Mouse (Mus musculus) CD4-positive, CD25-positive, alpha-beta regulatory T cell, adult 2 months (primary cell): Measurements from ENCODE around the gene Ttc7.

Source experiments
- DNase-seq: peaks from one replicate; pipeline ENCODE4 v3.0.0-alpha.2; 2012; ENCODE audit warnings: low read depth, low spot score

The Ttc7 gene

DNA sequence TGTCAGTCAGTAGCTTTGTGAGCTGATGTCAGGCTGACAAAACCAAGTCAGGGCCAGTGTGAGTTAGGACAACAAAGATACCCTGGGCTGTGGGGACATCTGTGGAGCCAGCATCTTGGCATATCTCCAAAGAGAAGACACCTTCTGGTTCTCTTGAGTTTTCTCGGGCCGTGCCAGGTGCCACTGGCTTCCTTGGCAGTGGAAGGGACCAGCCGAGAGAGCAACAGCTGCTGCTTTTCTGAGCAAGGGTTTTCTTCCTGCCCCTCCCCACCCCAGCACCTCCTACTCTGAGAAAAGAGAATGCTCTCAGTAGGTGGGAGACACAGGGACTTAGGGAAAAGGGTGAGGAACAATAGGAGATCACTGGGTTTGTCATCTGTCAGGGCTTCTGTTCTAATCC is 78.4 kb downstream of the Ttc7 start:
- DNase-seq = no peak

DNA sequence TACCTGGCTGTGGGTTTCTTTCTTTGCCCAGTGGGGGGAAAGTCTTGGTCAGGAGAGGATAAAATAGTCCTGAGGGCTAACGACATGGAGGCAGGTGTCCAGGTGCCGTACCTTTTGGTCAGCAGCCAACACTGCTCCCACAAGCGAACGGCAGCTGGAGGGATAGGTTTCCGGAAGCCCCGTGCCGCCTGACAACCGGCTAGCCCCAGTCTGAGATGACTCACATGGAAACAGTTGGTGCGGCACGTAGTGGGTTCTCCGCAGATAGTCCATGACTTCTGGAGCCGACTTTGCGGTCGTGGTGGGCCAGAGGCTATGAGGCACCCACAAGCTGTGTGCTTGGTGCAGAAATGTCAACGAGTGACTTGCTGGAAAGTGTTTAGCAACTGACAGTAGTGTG is 81.4 kb downstream of the Ttc7 start:
- DNase-seq = no peak

DNA sequence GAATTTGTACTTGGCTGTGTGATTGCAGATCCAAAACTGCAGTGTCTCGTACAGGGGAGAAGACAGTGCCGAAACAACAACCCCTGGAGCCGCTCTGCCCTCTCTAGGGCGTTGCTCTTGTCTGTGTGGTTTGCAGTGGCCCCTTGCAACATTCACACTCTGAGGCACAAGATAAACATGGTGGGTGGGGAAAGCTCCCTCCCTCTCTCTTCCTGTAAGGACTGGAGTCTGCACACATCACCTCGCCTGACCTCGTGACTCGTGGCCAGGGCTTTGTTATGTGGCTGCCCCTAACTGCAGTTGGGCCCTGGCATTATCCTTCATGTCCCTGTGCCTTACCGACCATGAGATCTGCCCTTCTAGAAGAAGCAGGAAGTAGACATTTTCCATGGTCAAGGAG is 82.6 kb downstream of the Ttc7 start:
- DNase-seq = peak; percentile 33

DNA sequence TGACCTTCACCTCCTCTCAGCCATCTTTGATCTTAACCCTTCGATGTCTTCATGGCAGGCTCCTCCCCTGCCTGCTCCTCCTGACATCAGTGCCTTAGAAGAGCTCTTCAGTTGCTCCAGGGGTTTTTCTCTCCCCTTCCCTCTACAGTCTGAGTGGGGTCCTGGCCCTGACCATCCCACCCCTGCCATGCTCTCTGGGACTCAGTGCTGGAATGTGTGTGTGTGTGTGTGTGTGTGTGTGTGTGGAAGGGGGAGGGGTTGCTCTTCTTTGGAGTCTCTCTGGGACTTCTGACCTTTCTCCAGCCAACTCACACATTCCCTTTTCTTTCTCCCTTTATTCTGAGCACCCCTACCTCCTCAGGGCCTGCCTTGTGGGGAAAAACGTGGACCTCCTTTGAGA is 83.8 kb downstream of the Ttc7 start:
- DNase-seq = no peak

DNA sequence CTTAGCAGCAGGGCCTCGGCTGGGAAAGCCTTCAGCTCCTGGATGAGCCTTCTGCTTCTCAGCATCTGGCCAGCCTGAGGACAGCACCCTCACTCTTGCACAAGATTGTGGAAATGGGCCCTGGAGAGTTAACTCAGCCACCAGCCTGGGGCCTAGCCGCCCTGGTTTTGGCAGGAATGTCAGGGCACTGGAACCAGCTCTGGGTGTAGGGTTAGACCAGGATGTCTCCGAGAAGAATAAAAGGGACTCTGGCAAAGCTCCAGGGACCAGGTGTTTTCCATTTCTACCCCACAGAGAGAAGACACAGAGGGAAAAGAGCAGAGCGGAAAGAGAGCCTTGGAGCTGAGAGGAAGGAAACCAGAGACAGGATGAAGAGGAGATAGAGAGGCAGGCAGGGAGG is 84.5 kb downstream of the Ttc7 start:
- no peak for DNase-seq

DNA sequence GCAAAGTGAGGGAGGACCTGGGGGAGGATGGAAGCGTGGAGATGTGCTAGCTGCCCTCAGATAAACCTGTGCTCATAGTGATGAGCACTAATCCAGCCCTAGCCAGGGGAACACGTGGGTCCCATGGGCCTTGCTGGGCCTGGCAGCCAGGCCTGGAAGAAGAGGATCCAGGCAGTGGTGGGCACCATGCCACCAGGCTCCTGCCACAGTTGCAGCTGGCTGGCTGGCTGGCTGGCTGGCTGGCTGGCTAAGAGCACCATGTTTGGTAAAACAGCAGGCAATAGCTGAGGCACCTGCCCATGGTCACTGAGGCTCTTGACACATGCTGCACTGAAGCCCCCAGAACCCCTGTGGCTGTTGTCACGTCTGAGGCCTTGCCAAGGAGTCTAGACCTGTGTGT is 85.0 kb downstream of the Ttc7 start:
- DNase-seq = no peak

DNA sequence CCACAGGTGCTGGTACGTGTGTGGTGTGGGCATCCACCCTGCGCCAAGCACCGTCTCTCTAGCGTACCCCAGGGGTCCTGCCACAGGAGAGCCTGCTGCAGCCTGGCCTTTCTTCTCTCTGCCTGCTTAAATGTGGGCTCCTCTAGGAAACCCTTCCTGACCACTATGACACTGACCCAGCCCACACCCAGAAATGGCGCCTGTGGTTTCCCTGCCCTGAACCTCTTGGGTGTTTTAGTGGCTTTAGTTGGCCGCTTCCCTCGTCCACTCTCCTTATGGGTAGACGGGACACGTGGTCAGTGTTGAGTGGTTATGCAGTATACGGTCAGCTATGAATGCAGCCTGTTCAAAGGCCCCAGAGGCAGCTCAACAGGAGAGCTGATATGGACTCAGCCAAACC is 85.8 kb downstream of the Ttc7 start:
- no peak for DNase-seq

DNA sequence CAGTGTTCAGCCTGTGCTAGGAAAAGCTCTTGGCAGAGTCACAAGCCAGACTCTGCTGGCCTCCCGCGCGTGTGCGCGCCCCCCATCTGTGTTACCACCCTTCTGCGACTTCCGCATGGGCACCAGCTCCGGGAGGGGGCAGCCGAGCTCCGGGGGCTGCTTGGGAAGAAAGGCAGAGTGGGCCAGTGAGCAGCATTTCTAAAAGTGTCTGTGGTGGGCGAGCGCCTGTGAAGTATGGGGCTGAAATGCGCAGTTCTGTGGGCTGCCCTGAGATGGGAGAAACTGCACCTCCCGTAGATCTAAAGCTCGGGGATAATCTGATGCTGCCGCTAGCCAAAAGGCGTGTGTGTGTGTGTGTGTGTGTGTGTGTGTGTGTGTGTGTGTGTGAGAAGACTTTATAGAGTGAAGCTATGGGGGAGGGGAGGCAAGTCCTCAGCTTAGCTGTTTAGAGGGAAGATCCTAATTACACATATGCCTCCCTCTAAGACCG is 86.6 kb downstream of the Ttc7 start:
- no peak for DNase-seq

DNA sequence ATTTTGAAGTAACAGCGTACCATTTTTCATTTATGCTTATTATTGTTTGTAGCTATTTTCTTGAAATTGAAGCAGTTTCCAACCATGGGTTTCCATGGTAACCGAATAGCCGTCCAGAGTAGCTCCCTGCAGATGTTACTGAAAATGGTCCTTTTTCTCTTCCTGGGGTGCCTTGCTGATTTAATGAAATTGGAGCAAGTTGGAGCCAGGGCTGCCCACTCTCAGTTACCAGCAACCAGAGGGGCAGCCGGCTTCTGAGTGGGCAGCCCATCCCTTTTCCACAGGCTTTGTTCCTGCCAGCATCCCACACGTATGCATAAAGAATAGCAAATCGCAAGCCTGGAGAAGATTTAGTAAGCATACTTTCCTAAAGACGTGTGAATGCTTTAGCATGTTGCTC is 89.5 kb downstream of the Ttc7 start:
- no peak for DNase-seq

DNA sequence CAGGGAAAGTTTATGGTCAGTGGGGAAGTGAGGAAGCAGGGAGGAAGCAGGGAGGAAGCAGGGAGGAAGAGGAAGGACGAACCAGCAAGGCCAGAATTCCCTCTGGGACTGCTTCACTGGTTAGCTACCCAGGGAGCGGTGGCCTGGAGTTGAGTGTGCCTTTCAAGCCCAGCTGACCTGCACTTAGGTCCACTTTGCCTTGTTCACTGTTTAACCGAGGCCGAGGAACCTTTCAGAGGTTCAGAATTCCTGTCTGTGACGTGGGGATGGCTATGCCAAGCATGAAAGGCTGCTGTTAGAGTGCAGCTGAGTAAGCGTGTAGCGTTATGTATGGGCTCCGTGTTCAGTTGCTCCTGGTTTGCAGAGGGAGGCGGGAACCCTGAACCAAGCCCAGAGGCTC is 90.6 kb downstream of the Ttc7 start:
- DNase-seq = no peak

DNA sequence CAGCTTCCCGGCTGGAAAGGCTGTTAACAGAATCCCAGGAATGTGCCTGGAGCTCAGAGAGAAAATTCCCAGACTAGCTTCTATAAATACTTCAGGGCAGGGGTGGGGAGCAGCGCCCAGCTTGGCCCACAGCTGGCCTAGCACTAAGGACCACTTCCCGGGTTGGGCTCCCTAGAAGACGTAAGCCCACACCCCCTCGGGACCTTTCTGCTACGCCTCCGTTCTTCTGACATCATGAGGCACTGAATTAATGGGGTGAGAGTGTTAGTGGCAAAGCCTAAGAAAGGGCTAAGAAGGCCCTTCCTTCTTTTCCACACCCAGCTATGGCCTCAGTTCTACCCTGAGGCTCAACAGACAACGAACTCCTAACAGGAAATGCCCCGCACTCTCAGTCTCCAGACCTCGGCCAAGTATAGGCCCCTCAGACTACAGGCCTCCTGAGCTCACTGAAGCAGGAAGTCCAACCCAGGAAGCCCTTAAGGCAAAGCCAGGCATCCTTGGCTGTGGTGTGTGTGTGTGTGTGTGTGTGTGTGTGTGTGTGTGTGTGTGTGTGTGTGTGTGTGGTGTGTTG is 93.3 kb downstream of the Ttc7 start:
- no peak for DNase-seq

DNA sequence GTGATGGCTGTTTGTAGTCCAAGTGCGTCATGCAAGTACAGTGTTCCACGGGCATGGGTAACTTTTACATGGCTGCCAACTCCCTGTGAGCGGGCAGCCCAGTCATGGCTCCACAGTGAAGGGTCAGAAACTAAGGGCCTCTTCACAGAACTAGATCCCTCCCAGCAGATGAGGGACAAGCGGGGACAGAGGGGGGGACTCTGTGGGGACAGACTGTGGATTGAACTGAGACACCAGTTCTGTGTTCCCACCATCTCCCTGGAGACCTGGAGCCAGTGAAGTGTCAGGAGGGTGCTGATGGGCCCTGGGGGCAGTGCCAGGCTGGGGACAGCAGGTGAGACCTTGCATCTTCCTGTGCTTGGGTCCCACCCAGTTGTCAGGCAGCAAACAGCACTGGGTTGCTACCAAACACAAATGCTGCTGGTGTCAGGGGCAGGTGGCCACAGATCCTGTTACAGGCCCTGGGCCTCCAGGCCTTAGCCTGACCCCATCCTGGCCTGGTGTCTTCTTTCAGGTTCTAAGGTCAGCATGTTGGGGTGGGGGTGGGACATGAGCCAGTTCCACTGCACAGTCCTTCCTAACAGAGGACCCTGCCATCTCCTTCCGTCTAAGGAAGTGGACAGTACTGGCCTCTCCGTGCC is 94.3 kb downstream of the Ttc7 start:
- DNase-seq = no peak

DNA sequence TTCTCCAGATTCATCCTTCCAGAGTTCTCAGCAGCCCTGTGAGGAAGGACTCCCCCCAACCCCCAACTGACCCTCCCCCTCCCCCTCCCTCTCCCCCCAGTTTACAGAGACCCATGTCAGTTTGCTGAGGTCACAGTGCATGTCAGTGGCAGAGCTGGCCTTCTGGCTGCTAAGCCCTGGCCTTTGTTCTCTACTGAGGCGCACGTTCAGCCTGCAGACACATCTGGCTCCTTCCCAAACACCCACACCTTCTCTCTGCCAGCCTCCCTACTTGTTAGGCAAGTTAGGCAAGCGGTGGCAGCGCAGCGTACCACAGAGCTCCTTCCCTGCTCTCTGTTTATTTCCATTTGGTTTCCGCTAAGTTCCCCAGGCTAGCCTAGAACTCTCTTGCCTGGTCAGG is 94.8 kb downstream of the Ttc7 start:
- DNase-seq = no peak

DNA sequence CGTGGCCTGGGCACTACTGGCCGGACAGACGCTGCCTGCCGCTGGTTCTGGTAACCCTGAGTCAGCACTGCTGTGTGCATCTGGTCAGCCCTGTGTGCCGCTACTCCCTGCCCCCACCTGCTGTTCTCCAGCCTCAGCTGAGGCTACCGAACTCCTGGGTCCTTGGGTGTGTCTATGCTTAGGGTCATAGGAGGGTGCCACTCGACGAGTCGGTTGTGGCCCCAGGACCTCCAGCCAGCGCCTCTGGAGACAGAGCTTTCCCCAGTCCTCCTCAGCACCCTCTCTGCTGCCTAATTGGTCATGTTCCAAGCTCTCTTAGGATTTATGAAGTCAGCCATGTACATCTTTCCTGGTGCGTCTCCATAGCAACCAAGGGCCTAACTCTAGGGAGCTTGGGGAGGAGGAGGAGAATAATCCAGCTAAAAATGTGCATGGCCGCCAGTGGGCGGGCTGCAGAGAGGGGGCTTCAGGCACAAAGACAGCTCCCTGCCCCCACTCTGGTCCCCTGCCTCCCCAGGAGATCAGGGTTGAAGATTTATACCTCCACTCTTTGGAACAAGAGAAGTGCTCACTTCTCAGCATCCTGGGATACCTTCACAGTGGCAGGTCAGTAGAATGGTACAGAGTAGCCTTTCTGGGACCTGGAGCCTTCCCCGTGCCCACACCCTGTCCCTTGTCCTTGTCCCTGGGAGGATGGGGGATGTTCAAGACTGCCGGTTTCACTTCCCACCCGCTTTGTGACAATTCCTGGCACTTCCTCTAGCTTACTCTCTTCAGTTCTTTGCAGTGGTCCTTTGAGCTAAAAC is 95.9 kb downstream of the Ttc7 start:
- no peak for DNase-seq

DNA sequence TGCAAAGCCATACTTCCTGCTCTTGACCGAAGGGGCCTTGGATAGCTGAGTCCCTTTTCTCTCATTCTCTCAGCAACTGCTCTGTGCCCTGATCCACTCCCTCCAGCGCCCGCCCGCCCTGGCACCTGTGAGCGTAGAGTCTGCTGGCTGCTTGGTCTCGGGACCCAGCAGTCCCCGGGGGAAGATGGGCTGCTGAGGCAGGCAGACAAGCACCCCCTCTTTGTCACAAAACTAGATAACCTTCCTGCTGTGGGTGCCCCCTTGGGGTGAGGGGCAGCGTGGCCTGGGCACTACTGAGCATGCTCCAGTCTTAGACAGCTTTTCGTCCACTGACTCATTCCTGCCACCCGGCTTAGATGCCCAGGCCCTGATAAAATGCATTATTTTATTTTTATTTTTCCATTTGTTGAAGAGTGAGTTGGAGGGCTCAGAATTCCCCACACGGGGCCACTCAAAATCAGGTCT is 96.5 kb downstream of the Ttc7 start:
- no peak for DNase-seq

DNA sequence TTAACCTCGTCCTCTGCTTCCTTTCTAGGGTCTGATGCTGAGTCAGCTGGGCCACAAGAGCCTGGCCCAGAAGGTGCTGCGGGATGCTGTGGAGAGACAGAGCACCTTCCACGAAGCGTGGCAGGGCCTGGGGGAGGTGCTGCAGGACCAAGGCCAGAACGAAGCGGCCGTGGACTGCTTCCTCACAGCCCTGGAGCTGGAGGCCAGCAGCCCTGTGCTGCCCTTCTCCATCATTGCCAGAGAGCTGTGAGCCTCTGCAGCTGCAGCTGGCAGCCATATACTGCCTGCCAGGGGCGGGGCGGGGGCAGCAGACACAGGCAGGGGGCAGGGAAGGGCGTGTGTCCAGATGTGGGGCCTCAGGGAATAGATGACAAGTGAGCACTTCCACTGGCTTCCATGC is 97.1 kb downstream of the Ttc7 start:
- DNase-seq = no peak

DNA sequence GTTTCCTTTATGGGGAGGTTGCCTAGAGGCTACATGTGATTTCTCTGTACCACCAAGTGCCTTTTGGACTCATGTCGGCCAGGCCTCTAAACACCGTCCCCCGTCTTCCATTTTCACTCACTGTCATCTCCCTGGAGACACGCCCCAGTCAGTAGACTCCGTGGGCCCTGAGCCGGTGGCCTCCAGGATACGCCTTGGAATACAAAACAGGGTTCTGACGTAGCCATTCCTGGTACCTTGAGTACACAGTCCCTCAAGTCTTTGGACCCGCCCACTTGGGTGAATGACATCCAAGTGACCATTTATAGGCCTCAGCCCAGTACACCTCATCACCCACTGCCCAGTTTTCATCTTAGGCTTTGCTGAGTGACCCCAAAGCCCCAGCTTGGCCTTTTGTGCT is 98.0 kb downstream of the Ttc7 start:
- no peak for DNase-seq

DNA sequence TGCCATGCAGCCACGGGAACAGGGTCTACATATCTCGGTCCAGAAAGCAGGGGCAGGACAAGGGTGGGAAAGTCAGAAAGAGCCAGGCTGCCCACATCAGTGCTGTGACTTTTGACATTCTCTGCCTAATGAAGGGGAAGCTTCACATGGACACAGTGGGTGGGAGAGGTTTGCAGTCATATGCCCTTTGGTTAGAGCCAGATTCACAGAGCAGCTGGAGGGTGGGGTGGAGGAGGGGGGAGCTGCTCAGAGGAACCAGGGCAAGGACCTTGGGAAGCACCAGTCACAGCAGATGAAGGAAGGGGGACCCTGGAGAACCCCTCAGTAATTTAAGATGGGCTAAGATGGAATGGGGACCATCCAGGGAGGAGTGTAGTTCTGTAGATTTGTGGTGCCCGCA is 103.1 kb downstream of the Ttc7 start:
- DNase-seq = no peak

DNA sequence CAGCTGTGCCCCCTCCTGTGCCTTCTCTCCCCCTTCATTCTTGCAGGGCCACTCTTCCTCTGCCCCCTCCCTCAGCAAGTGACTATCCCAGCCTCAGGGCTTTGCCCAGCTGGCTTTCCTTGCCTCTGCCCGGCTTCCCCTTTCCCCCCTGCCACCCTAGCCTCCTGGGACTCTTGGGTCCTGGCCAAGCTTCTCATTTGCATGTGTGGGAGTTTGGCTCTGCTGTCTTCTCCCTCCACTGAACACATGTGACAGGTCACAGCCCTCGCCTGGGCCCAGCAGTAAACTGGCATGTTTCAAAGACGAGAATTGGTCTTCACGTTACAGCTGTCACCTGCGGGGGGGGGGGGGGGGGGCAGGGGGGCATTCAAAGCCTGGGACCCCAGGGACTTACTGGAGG is 104.4 kb downstream of the Ttc7 start:
- DNase-seq = no peak

DNA sequence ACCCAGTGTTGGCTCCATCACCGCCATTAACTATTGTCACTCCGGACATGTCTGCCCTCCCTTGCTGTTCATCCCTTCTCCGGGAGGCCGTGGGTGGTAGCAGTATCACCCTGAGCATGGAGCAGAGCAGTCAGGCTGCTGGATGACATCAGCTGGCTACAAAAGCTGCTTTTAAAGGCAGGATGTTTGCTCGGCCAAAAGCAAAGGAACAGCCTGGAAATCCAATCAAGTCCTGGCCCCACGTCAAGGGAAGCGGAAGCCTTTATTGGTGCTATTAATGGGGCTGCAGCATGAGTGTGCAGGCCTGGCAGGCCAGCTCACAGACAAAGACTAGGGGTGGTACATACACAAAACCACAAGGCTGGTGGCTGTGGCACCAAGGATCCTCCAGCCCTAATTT is 108.6 kb downstream of the Ttc7 start:
- no peak for DNase-seq

DNA sequence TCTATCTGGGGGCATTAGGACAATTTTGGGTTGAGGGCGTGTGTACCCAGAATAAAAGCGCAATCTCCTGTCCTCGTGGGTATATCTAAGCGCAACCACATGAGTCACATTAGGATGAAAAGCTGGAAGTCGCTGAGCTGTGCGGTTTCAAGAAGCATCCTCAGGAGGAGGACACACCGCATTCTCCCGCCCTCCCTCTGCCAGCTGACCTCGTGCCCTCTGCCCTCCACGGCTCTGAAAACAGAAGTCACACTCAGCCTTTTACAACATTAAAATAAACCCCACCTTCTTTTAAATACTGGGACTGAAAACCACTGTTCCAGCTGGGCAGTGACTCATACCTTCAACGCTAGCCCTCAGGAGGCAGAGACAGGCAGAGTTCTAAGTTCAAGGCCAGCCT is 114.4 kb downstream of the Ttc7 start:
- no peak for DNase-seq

DNA sequence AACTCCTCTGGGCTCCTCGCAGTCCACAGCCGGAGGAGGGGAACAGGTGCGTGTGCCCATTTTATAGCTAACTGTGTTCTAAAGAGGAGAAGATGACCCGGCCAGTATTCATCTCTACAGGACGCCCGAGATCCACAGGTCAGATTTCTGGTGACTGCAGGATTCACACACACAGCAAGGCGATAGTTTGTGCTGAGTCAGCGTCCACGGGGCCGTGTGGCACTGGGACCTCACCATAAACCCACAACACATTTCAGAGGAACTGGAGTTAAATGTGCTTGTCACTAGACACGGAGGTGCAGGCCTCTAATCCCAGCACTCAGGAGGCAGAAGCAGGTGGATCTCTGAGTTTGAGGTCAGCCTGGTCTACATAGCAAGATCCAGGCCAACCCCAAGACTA is 119.8 kb downstream of the Ttc7 start:
- DNase-seq = no peak

DNA sequence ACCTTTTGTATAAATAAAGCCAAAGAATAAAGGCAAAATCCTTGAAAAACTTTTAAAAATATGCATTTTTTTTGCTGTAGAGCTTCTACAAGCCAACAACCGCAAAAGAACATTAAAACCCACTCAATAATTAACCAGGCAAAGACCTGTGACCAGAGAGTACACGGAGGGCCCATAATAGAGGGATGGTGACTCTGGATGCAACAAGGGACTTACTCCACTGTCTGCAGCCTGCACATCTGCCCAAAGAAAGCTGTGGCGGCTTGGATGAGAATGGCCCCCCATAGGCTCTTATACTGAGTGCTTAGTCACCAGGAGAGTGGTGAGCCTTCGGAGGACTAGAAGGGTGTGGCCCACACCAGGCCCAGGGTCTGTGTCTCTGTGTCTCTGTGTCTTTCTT is 120.8 kb downstream of the Ttc7 start:
- no peak for DNase-seq
